ENCODE assay signal across 15 mouse cellular contexts in genomic region chr13:91166286-91166685, GRCm38 (mm10). TPM values are rescaled to one million over a fixed set of nuclear protein-coding genes. Genes with fewer than 3 reads are reported as not detected.
DNase-seq lines count a peak whose midpoint lies in the region; ATAC-seq and TF ChIP-seq lines count a peak whose summit lies in the region.
"Had no signal": no experiment of that assay in that cellular context is flagged by ENCODE, and none has a peak within 500 bp of the region (broad histone marks: within the 10 kb centered on the region; RNA-seq: fewer than 3 reads in every experiment).

No protein-coding gene starts in this region.

- no peak for TF ChIP-seq EP300 in lung, postnatal 0 days (IDR thresholded peaks at IDR 0.05)

- peaks cover 35% of the 10 kb centered on the region for H3K4me1 ChIP-seq in embryonic facial prominence, embryonic 13.5 days
- peaks cover 7% of the 10 kb centered on the region; the same call in 1 of the 2 replicates for H3K4me1 ChIP-seq in embryonic facial prominence, embryonic 10.5 days
- H3K4me1 ChIP-seq in lung, postnatal 0 days (ENCODE audit: insufficient read depth, low read depth, low read length), result peaks cover 19% of the 10 kb centered on the region
- H3K4me1 ChIP-seq: midbrain, embryonic 13.5 days had no signal

- no peak for DNase-seq in embryonic facial prominence, embryonic 10.5 days (ENCODE audit: low spot score)
- peak; percentile 67 for DNase-seq in lung, postnatal 0 days (ENCODE audit: low spot score)
- DNase-seq in lung, postnatal 14 days, result no peak
- peak; percentile 39 for DNase-seq in MEL-GATA-1-ER (ENCODE audit: extremely low read depth, low read depth)
- DNase-seq in left cerebral cortex, postnatal 10 days (ENCODE audit: extremely low spot score in 1 of 2, low spot score in 2 of 2), result no peak
- no peak for DNase-seq in layer of hippocampus, adult 18-20 months (ENCODE audit: low spot score in 2 of 2)
- DNase-seq: cerebellum, postnatal 10 days; kidney, adult 9 months; right cerebral cortex, postnatal 25 days; thymus, postnatal 14 days had no signal

- H3K9me3 ChIP-seq in embryonic facial prominence, embryonic 13.5 days, result no peaks in the 10 kb centered on the region
- no peaks in the 10 kb centered on the region for H3K9me3 ChIP-seq in embryonic facial prominence, embryonic 10.5 days
- H3K9me3 ChIP-seq in lung, postnatal 0 days (ENCODE audit: low read length), result no peaks in the 10 kb centered on the region
- H3K9me3 ChIP-seq: midbrain, embryonic 13.5 days had no signal

- H3K36me3 ChIP-seq in embryonic facial prominence, embryonic 13.5 days, result no peaks in the 10 kb centered on the region
- H3K36me3 ChIP-seq in embryonic facial prominence, embryonic 10.5 days (replicated peaks), result no peaks in the 10 kb centered on the region
- no peaks in the 10 kb centered on the region for H3K36me3 ChIP-seq in lung, postnatal 0 days (ENCODE audit: insufficient read depth, low read length)
- H3K36me3 ChIP-seq: midbrain, embryonic 13.5 days had no signal

- H3K9ac ChIP-seq in embryonic facial prominence, embryonic 13.5 days, result no peak overlapping the region
- no peak overlapping the region for H3K9ac ChIP-seq in lung, postnatal 0 days (replicated peaks; ENCODE audit: low read depth)
- H3K9ac ChIP-seq: midbrain, embryonic 13.5 days had no signal

- intact Hi-C loops in left cerebral cortex, postnatal 10 days (cut with DNase I), result no loop called here

- H3K27ac ChIP-seq in embryonic facial prominence, embryonic 13.5 days, result no peak overlapping the region
- no peak overlapping the region for H3K27ac ChIP-seq in embryonic facial prominence, embryonic 10.5 days (replicated peaks)
- peak overlapping the region; percentile 64; the same call in 1 of the 2 replicates for H3K27ac ChIP-seq in lung, postnatal 0 days (ENCODE audit: low read length)
- H3K27ac ChIP-seq: hindbrain, postnatal 0 days; midbrain, embryonic 13.5 days had no signal

- no peak for ATAC-seq in embryonic facial prominence, embryonic 13.5 days (ENCODE audit: insufficient number of reproducible peaks, insufficient read depth, low FRiP score, low TSS enrichment, low read depth)
- ATAC-seq in lung, postnatal 0 days, result no peak
- ATAC-seq in megakaryocyte progenitor cell, adult 5-6 weeks (replicated peaks; ENCODE audit: poor library complexity), result peak; percentile 9; the same call in 1 of the 2 replicates
- ATAC-seq: hindbrain, postnatal 0 days; midbrain, embryonic 13.5 days; Patski had no signal

- H3K4me3 ChIP-seq in embryonic facial prominence, embryonic 13.5 days, result no peak overlapping the region
- no peak overlapping the region for H3K4me3 ChIP-seq in embryonic facial prominence, embryonic 10.5 days
- no peak overlapping the region for H3K4me3 ChIP-seq in lung, postnatal 0 days (ENCODE audit: low read depth, low read length)
- H3K4me3 ChIP-seq: midbrain, embryonic 13.5 days had no signal

- TF ChIP-seq CTCF in lung, postnatal 0 days (IDR thresholded peaks at IDR 0.05), result no peak

- H3K4me2 ChIP-seq in embryonic facial prominence, embryonic 13.5 days, result peak overlapping the region; percentile 7; the same call in 1 of the 2 replicates
- H3K4me2 ChIP-seq in lung, postnatal 0 days (replicated peaks; ENCODE audit: low read depth, low read length), result no peak overlapping the region
- H3K4me2 ChIP-seq: midbrain, embryonic 13.5 days had no signal

- 79% methylated on average over 7 of the region's 7 CpGs for WGBS in embryonic facial prominence, embryonic 13.5 days
- WGBS in embryonic facial prominence, embryonic 10.5 days, result 92% methylated on average over 7 of the region's 7 CpGs
- WGBS in lung, postnatal 0 days, result 60% methylated on average over 7 of the region's 7 CpGs

- no peaks in the 10 kb centered on the region for H3K27me3 ChIP-seq in embryonic facial prominence, embryonic 13.5 days
- H3K27me3 ChIP-seq in embryonic facial prominence, embryonic 10.5 days (replicated peaks; ENCODE audit: low read depth, poor library complexity, severe bottlenecking), result no peaks in the 10 kb centered on the region
- H3K27me3 ChIP-seq in lung, postnatal 0 days (replicated peaks; ENCODE audit: insufficient read depth, low read length), result no peaks in the 10 kb centered on the region
- H3K27me3 ChIP-seq: midbrain, embryonic 13.5 days; Patski had no signal

RNA-seq across cellular contexts. Expression of gene Atg10, which starts 57.5 kb away (rescaled TPM):
- polyA plus RNA-seq in embryonic facial prominence, embryonic 13.5 days (2015; fragmentation: Nextera tagmentation; extraction: Ambion mirVana), result 22.3 and 24.0 TPM in 2 replicates
- 9.2 and 10.5 TPM in 2 replicates for polyA plus RNA-seq in embryonic facial prominence, embryonic 10.5 days (2016; fragmentation: Nextera tagmentation; extraction: Ambion mirVana)
- 14.7 and 18.0 TPM in 2 replicates for polyA plus RNA-seq in lung, postnatal 0 days (2015; fragmentation: Nextera tagmentation; extraction: Ambion mirVana)
- total RNA-seq in megakaryocyte progenitor cell, adult 5-6 weeks (2015), result 18.3 and 19.6 TPM in 2 replicates
- total RNA-seq in megakaryocyte progenitor cell, adult 5-6 weeks (2017), result 13.3 and 14.4 TPM in 2 replicates
- total RNA-seq in left cerebral cortex, postnatal 10 days (2021), result 10 to 100 TPM; 11.9 to 14.8 TPM
- 10 to 100 TPM; 17.2 to 18.3 TPM for total RNA-seq in layer of hippocampus, adult 18-20 months (2021)

Comparison
In these comparisons a context has a peak if more than half of its experiments do, and no peak if none do; other contexts are left out.
1. DNase-seq: peak in lung, postnatal 0 days (single experiment) and MEL-GATA-1-ER (single experiment); none in embryonic facial prominence, embryonic 10.5 days (single experiment), lung, postnatal 14 days (single experiment), left cerebral cortex, postnatal 10 days (0 of 2) and layer of hippocampus, adult 18-20 months (0 of 2).